Mouse (Mus musculus) activated CD4-positive, CD25-positive, alpha-beta regulatory T cell, adult 9 weeks (primary cell): Measurements from ENCODE around the gene Ccdc137. TPM values are rescaled to one million over a fixed set of nuclear protein-coding genes. Genes with fewer than 3 reads are reported as not detected.

Experiments
- polyA plus RNA-seq: library from polyadenylated mRNA; unstranded; fragments of 100-300 nt; shearing (Covaris generic); gene quantifications from one replicate; pipeline ENCODE4 v1.2.1, GENCODE M21; 2017

Gene Ccdc137
- 51.9 TPM for polyA plus RNA-seq

DNA sequence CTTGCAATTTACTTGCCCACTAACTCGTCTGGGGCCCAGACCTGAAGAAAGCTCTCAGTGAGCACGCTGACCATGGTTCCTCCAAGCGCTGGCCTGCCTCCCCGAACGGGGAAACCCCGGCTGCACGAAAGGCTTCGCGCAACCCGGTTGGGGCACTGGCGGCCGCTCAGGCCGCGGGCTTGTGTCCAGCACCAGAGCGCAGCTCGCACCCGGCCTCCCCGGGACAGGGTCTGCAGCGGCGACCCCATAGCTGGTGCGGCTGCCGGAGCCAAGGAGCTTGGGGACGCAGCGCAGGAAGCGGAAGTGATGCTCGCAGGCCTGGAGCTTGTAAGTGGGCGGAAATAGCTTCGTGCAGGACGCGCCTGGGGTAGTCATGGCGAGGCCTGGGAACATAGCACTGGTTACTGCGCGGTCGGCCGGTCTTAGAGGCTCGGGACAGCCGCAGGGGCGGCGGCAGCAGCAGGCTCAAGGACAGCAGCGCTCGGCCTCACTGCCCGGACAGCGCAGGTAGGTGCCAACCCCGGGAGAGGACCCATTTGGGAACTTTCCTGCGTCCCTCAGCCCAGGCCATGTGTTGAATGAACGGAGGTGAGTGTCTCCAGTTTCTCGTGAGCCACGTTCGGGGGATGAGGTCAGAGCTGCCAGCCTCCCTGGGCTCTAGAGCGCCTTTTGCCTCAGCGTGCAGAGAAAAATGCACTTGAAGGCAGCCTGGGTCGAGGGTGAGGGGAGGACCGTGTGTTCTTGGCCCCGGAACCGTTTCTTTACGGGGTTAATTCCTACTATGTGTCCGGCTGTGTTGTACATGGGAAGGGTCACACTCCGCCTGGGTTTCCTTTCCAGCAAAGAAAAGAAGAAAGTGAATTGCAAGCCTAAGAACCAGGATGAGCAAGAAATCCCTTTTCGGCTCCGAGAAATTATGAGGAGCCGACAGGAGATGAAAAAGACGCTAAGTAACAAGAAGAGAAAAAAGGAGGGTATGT lies at the start of gene Ccdc137, which contains the start of gene Oxld1:
Gene Ccdc137 (plus strand): TSS at position 344 of the 980 bp plus-strand sequence.
Gene Oxld1 (minus strand): TSS at position 297 of the 980 bp plus-strand sequence.

DNA sequence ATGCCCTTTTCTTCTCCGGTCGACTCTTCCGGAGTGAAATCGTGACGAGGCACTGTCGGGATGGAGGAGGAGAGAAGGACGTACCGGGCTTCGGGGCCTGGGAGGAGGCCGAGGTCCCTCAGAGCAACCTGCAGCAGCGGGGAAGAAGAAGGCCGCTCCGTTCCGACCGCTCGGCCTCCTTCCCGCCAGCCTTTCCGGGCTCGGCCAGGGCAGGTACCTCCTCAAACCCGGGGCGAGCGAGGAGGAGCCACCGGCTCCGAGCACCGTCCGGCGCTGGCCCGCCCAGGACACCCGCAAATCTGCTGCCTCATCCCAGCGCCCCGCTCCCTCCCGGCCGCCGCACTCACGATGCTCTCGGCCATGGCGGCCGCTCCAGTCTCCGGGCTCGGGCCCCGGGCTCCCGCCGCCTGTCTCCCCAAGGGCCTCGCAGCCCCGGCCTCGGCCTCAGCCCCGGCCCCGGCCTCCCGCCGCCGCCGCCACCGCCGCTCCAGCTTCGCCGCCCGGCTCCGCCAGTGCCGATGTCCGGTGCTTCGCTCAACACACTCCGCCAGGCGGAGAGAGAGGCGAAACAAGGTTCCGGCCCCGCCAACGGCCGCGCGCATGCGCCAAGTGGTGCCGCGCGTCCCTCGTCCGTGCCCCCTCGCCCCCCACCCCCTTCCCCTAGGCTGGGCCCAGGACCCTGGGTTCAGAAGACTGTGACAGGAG lies 20.6 kb upstream of the Ccdc137 start, which contains the start of gene Nploc4:
Gene Nploc4 (minus strand): TSS at position 557 of the 705 bp plus-strand sequence.

DNA sequence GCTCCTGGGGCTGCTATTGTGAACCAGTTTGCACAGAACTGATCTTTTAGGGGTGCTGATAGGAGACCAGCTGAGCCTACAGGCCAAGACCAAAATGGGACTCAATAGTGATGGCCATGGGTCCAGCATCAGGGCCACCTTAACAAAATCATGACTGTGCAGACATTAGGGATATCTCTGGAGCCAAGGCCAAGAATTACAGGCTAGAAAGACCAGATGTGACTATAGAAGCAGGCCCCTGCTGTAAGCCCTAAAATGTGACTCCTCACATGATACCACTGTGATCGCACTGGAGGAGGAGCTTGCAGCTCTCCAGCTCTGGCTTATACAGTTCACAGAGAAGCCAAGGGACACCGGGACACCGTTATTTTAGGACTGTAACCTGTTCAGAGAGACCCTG lies 15.6 kb upstream of the Ccdc137 start, which contains the start of gene Tspan10:
Gene Tspan10 (plus strand): TSS at position 301 of the 400 bp plus-strand sequence.

DNA sequence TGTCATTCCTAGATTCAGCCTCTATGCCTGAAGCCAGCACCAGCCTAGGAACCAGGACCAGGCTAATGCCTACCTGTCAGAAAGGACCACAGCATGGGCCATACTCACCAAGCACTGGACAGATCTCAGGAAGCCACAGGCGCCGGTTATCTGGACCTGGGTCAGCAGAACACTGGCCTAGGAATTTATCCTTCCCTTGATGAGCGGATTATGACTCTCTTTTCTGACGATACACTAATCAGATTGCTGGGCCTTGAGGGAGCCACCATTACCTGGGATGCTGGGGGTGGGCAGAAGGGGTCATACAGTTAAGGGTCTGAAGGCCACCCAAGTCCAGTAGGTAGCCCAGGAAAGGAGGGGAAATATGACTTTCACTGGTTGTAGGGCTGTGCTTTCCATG lies 4.6 kb upstream of the Ccdc137 start, which contains the start of gene Pde6g:
Gene Pde6g (minus strand): TSS at position 195 of the 400 bp plus-strand sequence.

DNA sequence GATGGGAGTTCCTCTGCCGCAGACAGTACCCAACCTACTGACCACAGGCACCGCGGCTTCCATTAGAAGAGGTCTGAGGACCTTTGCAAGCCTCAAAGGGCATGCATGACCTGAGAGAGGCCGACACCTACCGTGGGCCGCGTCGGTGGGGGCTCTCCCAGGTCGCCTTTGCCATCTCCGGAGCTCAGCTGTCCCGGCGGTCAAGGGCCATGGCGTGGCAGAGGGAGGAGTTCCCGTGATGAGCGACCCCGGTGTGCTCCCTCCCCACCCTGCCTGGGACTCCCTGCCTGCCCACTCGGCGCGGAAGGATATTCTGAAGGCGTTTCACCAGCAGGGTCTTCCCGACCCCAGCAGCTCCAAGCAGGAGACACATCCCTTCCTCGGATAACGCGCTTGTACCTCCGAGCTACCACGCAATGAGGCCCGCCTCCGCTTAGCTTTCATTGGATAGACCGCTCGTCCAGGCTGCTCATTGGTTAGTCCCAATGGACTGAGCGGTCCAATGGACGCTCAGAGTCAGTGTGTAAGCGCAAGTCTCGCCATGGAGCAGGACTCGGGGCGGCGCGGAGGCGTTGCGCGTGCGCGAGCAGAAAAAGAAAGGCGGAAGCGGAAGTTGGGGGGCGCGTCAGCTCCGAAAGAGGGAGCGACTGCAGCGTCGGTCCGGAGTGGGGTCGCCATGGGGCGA lies 9.3 kb downstream of the Ccdc137 start, which contains the start of gene Arl16:
Gene Arl16 (minus strand): TSS at position 557 of the 685 bp plus-strand sequence.

DNA sequence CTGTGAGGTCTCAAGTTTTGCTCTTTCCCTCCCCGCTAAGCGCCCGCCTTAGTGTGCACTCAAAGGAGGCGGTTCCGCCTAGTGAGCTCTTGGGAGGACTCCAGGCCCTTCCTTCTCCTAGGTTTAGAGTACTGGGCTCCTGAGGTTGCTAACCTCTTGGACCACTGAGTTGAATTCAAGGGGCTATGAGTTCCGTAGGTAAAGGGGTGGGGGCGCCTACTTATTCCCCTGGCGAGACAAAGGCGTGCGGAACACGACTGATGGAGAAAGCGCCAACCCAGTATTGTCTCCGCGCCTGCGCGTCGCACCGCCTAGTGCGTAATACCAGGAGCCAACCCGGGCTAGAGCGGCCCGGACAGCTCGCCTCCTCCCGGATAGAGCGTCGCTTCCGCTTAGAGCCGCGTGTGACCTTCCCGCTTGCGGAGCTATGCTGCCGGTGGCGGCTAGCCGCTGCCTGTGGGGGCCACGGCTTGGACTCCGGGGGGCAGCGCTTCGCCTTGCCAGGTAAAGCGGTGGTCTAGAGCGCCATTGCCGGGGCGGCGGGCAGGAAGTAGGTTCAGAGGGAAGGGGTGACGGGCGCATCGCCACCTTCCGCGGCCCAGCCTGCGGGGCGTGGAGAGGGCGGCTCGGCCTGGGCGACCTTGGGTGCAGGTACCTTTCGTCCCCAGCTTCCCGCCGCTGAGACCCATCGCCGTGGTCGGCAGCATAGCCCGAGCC lies 26.5 kb downstream of the Ccdc137 start, which contains the start of gene Mrpl12:
Gene Mrpl12 (plus strand): TSS at position 349 of the 717 bp plus-strand sequence.

DNA sequence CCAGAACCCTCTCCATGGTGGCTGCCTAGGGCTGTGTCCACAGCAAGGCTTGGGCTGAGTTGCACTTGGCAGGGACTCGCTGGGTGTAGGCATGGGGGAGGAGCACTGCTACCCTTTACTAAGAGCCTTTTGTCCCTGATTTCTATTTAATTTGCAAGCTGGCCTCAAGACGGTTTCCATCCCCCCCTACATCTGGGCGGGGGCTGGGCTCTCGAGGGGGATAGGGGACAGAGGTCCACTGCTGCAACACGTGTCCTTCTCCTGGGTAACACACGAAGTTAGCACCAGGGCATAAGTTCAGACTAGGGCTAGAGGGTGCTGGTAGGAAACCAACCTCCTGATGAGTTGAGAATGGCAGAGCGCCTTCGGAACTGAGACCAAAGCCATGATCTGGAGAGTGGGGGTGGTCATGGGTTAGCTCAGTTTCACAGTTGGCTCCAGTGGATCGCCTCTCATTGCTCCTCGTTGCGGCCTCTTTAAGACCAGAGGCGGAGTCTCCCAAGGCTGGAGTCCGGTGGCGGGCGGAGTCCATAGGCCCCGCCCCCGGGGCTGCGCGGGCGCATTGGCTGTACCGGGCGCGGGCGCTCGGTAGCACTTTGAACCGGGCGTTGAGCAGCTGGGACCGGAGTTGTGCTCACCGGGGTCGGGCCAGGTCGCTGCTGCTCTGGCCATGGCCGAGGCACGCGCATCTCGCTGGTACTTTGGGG lies 33.6 kb downstream of the Ccdc137 start, which contains the start of gene Slc25a10:
Gene Slc25a10 (plus strand): TSS at position 524 of the 707 bp plus-strand sequence.

Other genes starting within 250 kb of the Ccdc137 start
- gene Bahcc1, start 225.2 kb upstream of the Ccdc137 start, polyA plus RNA-seq: not detected
- gene Actg1, start 109.6 kb upstream of the Ccdc137 start, polyA plus RNA-seq: 3,099 TPM
- gene Fscn2, start 96.6 kb upstream of the Ccdc137 start, polyA plus RNA-seq: 0.44 TPM
- 28.3 TPM for gene Faap100, start 79.4 kb upstream of the Ccdc137 start, polyA plus RNA-seq
- gene Nploc4, start 20.4 kb upstream of the Ccdc137 start, polyA plus RNA-seq: 10.3 TPM
- not detected for gene Tspan10, start 15.5 kb upstream of the Ccdc137 start, polyA plus RNA-seq
- 0.45 TPM for gene Pde6g, start 4.6 kb upstream of the Ccdc137 start, polyA plus RNA-seq
- gene Oxld1, start within 50 bp of the Ccdc137 start, polyA plus RNA-seq: 11.6 TPM
- 36.2 TPM for gene Arl16, start 9.5 kb downstream of the Ccdc137 start, polyA plus RNA-seq
- 82.5 TPM for gene Mrpl12, start 26.5 kb downstream of the Ccdc137 start, polyA plus RNA-seq
- 8.4 TPM for gene Slc25a10, start 33.7 kb downstream of the Ccdc137 start, polyA plus RNA-seq
- not detected for gene Gcgr, start 72.6 kb downstream of the Ccdc137 start, polyA plus RNA-seq
- gene Mcrip1, start 91.6 kb downstream of the Ccdc137 start, polyA plus RNA-seq: 101 TPM
- gene Ppp1r27, start 93.0 kb downstream of the Ccdc137 start, polyA plus RNA-seq: not detected
- 240 TPM for gene P4hb, start 115.1 kb downstream of the Ccdc137 start, polyA plus RNA-seq
- gene Arhgdia, start 123.5 kb downstream of the Ccdc137 start, polyA plus RNA-seq: 868 TPM
- gene Alyref, start 140.2 kb downstream of the Ccdc137 start, polyA plus RNA-seq: 6.0 TPM
- gene Anapc11, start 140.3 kb downstream of the Ccdc137 start, polyA plus RNA-seq: 135 TPM
- 0.55 TPM for gene Npb, start 150.4 kb downstream of the Ccdc137 start, polyA plus RNA-seq
- gene Pcyt2, start 159.8 kb downstream of the Ccdc137 start, polyA plus RNA-seq: 156 TPM
- gene Sirt7, start 167.1 kb downstream of the Ccdc137 start, polyA plus RNA-seq: 199 TPM
- 11.0 TPM for gene Mafg, start 175.5 kb downstream of the Ccdc137 start, polyA plus RNA-seq
- gene Pycr1, start 185.7 kb downstream of the Ccdc137 start, polyA plus RNA-seq: 0.64 TPM
- not detected for gene Myadml2, start 190.0 kb downstream of the Ccdc137 start, polyA plus RNA-seq
- gene Notum, start 203.1 kb downstream of the Ccdc137 start, polyA plus RNA-seq: not detected
- 132 TPM for gene Aspscr1, start 214.9 kb downstream of the Ccdc137 start, polyA plus RNA-seq